Mouse (Mus musculus) G1E-ER4 (cell line): ENCODE data around the gene Cnga3. TPM values are rescaled to one million over a fixed set of nuclear protein-coding genes. Genes with fewer than 3 reads are reported as not detected.

Experiments used
- GATA1 ChIP-seq: IDR thresholded peaks from one replicate; pipeline ENCODE4 v1.8.0; 2012; ENCODE audit warnings: low read length, inconsistent platforms
- polyA plus RNA-seq: library from polyadenylated mRNA; stranded (reverse); fragments of >175 nt; gene quantifications from 2 replicates; pipeline ENCODE4 v1.2.3, GENCODE M21; 2012

Gene Cnga3
- polyA plus RNA-seq, 1 experiment: not detected

- no peak for TF ChIP-seq GATA1
Observed at GRCm38 (mm10) chr1:37305691-37306287, 91.6 kb downstream of the Cnga3 start.

- TF ChIP-seq GATA1: no peak
Observed at GRCm38 (mm10) chr1:37307586-37307985, 93.4 kb downstream of the Cnga3 start.

GRCm38 (mm10) chr1:37308021-37308742 is 93.9 kb downstream of the Cnga3 start:
- no peak for TF ChIP-seq GATA1

- TF ChIP-seq GATA1: no peak
Observed at GRCm38 (mm10) chr1:37308743-37309100, 94.5 kb downstream of the Cnga3 start.

GRCm38 (mm10) chr1:37309939-37310515 is 95.8 kb downstream of the Cnga3 start:
- no peak for TF ChIP-seq GATA1

Other genes with a start within 250 kb of the Cnga3 start
- not detected in 2 replicates for gene Vwa3b, start 187.8 kb upstream of the Cnga3 start, polyA plus RNA-seq
- 2.5 TPM in 2 replicates for gene Inpp4a, start 85.4 kb downstream of the Cnga3 start, polyA plus RNA-seq
- gene Coa5, start 215.7 kb downstream of the Cnga3 start, polyA plus RNA-seq: 20.7 and 30.4 TPM in 2 replicates
- 41.1 and 65.1 TPM in 2 replicates for gene Unc50, start 215.7 kb downstream of the Cnga3 start, polyA plus RNA-seq